Mouse (Mus musculus): ENCODE data around the gene Ankrd66. TPM values are rescaled to one million over a fixed set of nuclear protein-coding genes. Genes with fewer than 3 reads are reported as not detected.

Ankrd66 gene
- total RNA-seq, 2 experiments from 2014 or later = not detected

GRCm38 (mm10) chr17:43488439-43489151, 54.8 kb downstream of the Ankrd66 start:
- intact Hi-C loops (cut with DNase I) = no loop called here
- no peak for DNase-seq (ENCODE audit: extremely low spot score in 1 of 2, low spot score in 2 of 2)

- no peak for DNase-seq (ENCODE audit: extremely low spot score in 1 of 2, low spot score in 2 of 2)
- intact Hi-C loops (cut with DNase I) = no loop called here
These were observed 57.5 kb downstream of the Ankrd66 start for GRCm38 (mm10) chr17:43485982-43486381.

Other genes starting within 250 kb of the Ankrd66 start
- 10 to 100 TPM; 25.6 to 29.3 TPM for gene Adgrf5, start 183.2 kb downstream of the Ankrd66 start, total RNA-seq (2021)
- under 1 TPM in 1 of 2 experiments, not detected in 1; 0.12 TPM for gene Mep1a, start 40.8 kb downstream of the Ankrd66 start, total RNA-seq (2021)
- gene Pla2g7, start 24.5 kb upstream of the Ankrd66 start, total RNA-seq (2021) = 10 to 100 TPM; 48.4 to 51.9 TPM
- gene Tdrd6, start 86.7 kb upstream of the Ankrd66 start, total RNA-seq (2021) = 1 to 10 TPM; 1.4 to 2.2 TPM
- gene Slc25a27, start 123.6 kb upstream of the Ankrd66 start, total RNA-seq (2021) = 10 to 100 TPM; 39.5 to 40.9 TPM
- 1 to 10 TPM; 1.4 to 1.7 TPM for gene Cyp39a1, start 123.8 kb upstream of the Ankrd66 start, total RNA-seq (2021)

Data from left cerebral cortex, postnatal 10 days (tissue).